Mouse (Mus musculus) gastrocnemius, adult 8-10 months (tissue): ENCODE results near the gene Pbx1. TPM values are rescaled to one million over a fixed set of nuclear protein-coding genes. Genes with fewer than 3 reads are reported as not detected.

Experiments
- DNase-seq, 2 experiments: peaks; one replicate each; pipeline ENCODE4 v3.0.0; 2022; ENCODE audit warnings: low spot score in 2 of 2
- total RNA-seq, 4 experiments: library from RNA; stranded (reverse); gene quantifications; 2 replicates each; pipeline ENCODE4 v1.2.4; 2022

Gene Pbx1
- total RNA-seq, 4 experiments from 2014 or later: 18.8 to 23.7 (median 20.0) TPM

DNA sequence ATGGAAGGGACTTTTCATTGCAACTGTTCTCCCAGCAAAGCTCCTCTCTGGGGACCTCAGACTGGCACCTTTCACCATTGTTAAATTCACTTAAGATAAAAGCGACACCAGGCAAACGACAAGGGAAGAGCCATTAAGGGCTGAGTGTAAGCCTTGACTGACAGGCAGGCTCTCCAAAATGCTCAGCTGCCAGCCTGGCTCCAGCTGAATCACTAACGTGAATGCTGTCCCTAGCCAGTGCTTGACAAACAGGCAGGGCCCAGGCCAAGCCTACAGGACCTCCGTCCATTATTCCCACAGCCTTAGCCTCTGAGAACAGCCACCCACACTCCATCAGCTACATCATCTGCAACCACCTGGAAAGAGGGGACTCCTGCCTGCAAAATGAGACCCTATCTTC, 337.4 kb downstream of the Pbx1 start:
- no peak for DNase-seq

DNA sequence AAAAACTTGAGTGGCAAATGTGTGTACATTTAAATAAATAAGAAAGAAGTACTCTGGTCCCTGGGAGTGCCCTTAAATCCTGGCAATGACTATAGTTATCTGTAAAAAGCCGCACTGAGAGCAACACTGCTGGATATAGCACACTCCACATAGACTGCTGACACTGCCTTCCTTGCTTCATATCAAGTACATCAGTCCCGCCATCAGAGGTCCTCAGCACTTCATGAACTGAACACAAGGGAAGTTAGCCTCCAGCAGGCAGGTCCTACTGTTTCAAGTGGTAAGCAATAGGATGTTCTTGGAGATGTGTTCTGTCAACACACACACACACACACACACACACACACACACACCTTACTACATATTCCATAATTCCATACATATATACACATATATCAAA, 339.0 kb downstream of the Pbx1 start:
- DNase-seq: peak; percentile 8 to 39

DNA sequence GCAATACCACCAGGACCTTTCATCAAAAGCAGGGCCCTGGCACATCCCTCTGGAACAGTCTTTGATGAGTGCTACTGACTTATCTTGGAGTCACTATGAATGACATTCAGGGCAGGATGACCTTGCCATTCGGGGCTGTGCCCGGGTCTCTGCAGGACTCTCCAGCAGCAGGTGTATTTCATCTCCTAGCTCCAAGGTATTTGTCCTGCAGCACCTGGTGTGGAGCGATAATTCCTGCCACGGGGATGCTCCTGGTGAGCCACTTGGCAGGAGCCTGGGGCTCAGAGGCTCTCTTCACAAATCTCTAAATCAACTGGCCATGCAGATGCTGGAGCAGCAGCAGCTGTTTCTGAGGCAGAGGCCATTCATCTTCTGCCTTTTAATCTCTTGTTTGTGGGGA, 340.4 kb downstream of the Pbx1 start:
- DNase-seq: no peak

DNA sequence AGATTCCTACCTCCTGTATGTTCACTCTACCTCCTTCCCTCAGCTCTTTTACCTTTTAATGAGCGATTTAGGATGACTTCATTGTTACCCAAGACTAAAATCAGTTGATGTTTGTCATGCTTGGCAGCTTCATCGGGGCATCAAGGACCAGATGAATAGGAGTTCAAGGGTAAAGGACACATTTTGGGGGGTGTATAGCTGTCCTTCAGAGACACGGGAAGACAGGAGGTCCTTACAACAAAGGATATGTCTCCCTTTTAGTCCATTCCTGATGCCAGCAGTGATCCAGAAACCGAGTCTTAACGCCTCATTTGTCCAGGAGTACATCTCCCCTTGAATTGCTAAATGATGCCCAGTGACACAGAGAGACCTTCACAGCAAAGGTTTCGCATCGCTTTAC, 343.4 kb downstream of the Pbx1 start:
- DNase-seq: no peak

DNA sequence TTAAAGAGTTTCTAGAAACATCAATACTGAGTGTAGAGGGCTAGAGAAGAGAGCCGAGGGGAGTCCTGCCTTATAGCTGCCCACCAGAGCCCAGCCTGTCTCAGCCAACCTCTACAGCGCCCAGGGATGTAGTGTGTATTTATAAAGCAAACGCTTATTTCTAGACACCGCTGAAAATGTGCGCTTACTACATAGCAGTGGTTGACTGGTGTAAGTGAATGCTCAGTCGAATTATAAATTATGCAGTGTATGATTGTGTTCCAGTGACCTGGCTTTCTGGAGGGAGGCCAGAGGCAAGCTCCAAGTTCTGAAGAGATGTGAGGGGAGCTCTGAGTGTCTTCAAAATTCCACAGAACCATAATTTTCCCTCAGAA, 352.7 kb downstream of the Pbx1 start:
- no peak for DNase-seq

DNA sequence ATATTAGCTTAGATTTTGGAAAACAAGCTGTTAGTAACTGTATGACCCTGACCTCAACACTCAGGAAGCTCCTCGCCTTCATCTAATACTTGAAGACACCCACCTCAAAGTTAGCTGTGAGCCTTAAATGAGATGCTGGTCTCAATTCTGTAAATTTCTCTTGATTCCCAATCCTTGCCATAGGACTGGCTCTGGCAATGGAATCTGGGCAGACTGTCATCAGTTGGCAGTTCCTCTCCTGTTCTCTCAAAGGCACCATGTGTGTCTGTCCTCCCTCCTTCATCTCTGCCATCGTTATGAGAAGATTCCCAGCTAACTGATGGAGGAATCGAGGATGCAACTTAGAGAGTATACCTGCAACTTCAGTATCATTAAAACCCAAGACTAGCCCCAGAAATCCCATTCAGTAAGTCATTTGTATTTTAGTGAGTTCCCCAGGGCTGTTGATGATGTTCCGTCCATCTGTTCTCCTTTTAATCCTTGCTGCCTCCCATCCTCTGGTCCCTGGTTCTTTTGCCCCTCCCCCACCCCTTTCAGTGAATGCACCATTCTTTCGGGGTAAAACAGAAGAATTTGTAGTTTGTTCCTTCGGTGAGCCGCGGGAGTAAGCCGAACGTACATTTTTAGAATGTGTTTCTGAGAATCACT, 353.2 kb downstream of the Pbx1 start:
- DNase-seq: no peak

DNA sequence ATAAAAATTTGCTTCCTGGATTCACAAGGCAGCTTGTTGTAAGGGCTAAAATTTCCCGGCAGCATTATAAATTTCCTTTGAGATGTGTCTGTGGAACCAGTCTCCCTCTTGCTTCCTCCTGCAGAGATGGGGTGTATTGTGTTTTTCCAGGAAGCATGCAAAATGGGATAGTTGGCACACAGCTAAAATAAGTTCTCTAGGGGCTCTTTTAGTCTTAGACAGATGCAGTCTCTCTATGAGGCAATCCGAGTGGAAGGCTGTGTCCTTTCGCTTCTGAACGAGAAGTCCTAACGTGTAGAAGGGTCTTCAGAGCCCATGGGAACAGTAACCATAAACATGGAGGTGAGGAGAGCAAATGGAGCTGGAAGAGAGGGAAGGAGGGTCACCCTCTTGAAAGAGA, 360.1 kb downstream of the Pbx1 start:
- DNase-seq: no peak

DNA sequence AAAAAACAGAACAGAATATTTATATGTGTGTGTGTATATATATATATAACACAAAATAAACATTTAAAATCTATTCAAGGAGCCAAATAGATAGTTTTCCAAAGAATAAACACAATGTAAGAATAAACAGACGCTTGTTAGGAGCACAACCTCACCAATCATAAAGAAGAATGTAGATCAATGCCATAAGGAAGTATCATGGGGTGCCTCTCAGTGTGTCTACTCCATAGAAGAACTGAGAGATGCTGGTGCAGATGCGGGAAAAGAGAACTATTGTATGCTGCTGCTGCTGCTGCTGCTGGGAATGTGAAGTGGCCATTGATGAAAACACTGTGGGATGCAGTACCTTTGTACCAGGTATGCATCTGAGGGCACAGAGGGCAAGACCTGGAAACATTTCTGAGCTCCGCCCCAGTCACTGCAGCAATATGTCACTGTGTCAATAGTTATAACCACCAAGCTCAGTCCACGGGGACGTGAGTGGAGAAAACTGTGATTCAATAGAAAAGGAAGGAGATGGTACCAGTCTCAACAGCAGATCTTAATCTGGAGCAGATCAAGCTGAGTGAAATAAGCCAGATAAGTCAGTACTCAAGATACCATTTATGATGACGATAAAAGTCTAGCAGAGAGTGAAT, 361.7 kb downstream of the Pbx1 start:
- DNase-seq: no peak

DNA sequence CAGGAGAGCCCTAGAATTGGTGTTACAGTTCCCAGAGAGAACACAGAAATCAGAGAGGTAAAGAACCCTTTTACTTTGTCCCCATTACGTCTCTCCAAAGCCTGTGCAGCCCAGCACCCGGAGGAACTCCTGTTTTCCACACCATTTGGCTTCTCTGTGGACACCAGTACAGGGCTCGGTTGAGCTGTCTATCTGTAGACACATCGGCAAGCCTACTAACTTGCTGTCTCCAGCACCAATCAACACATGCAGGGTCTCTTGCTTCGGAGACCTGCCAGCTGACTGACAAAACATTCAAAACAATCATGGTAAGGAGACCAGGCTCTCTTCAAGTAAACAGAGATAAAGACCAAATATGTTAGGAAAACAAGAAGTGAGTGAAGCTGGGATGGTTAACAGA, 362.3 kb downstream of the Pbx1 start:
- no peak for DNase-seq
